Comparison of ENCODE assay signal across 8 mouse cellular contexts in genomic region chr8:85035165-85035727, GRCm38 (mm10). TPM values are rescaled to one million over a fixed set of nuclear protein-coding genes. Genes with fewer than 3 reads are reported as not detected.
DNase-seq lines count a peak whose midpoint lies in the region; ATAC-seq and TF ChIP-seq lines count a peak whose summit lies in the region.

No protein-coding gene starts in this region.

- H3K4me1 ChIP-seq in forebrain, embryonic 12.5 days, result peaks cover 37% of the 10 kb centered on the region
- peaks cover 15 to 18% of the 10 kb centered on the region in 2 experiments for H3K4me1 ChIP-seq in liver, embryonic 14.5 days (replicated peaks; ENCODE audit: control insufficient read depth in 2 of 2, insufficient read depth in 2 of 2, low read length in 1 of 2)

- no peak for TF ChIP-seq EP300 in liver, embryonic 14.5 days (IDR thresholded peaks at IDR 0.05; ENCODE audit: low read depth)

- peaks cover 54% of the 10 kb centered on the region for H3K79me3 ChIP-seq in C2C12 (ENCODE audit: low read depth)

- peak; percentile 49 for DNase-seq in embryo, embryonic 10 days (ENCODE audit: low spot score)
- no peak for DNase-seq in embryo, embryonic 11 days
- no peak for DNase-seq in liver, embryonic 14.5 days (ENCODE audit: low read depth in 3 of 3, low spot score in 3 of 3)
- no peak for DNase-seq in urinary bladder, postnatal 14 days (ENCODE audit: low spot score)
- DNase-seq in spleen, postnatal 10 days (ENCODE audit: low spot score in 2 of 2), result no peak
- DNase-seq in left cerebral cortex, adult 9 months (ENCODE audit: low spot score in 2 of 2), result no peak

- no peak for ATAC-seq in forebrain, embryonic 12.5 days (ENCODE audit: low FRiP score)
- no peak for ATAC-seq in liver, embryonic 14.5 days (ENCODE audit: insufficient read depth)

- no peaks in the 10 kb centered on the region for H3K27me3 ChIP-seq in C2C12 (ENCODE audit: control insufficient read depth, insufficient read depth, insufficient read length)
- no peaks in the 10 kb centered on the region for H3K27me3 ChIP-seq in forebrain, embryonic 12.5 days
- H3K27me3 ChIP-seq in liver, embryonic 14.5 days (ENCODE audit: control insufficient read depth, insufficient read depth, low read length), result no peaks in the 10 kb centered on the region

- 8% methylated on average over 12 of the region's 12 CpGs for WGBS in forebrain, embryonic 12.5 days
- WGBS in liver, embryonic 14.5 days (ENCODE audit: insufficient replicate concordance), result 2% methylated on average over 12 of the region's 12 CpGs

- H3K9ac ChIP-seq in forebrain, embryonic 12.5 days, result peak overlapping the region; percentile 72
- peak overlapping the region; percentile 75 for H3K9ac ChIP-seq in liver, embryonic 14.5 days (replicated peaks)

- TF ChIP-seq CTCF in C2C12 (IDR thresholded peaks at IDR 0.05; ENCODE audit: control insufficient read depth, insufficient read depth, insufficient read length), result no peak
- no peak for TF ChIP-seq CTCF in liver, embryonic 14.5 days (IDR thresholded peaks at IDR 0.05; ENCODE audit: low read depth)

- peak overlapping the region; percentile 83 for H3K4me2 ChIP-seq in forebrain, embryonic 12.5 days
- peak overlapping the region; percentile 98 for H3K4me2 ChIP-seq in liver, embryonic 14.5 days (ENCODE audit: low read depth)

- peaks cover 80% of the 10 kb centered on the region for H3K79me2 ChIP-seq in C2C12 (ENCODE audit: control insufficient read depth, insufficient read depth)

- H3K9me3 ChIP-seq in forebrain, embryonic 12.5 days, result no peaks in the 10 kb centered on the region
- H3K9me3 ChIP-seq in liver, embryonic 14.5 days (ENCODE audit: control insufficient read depth, low read length), result no peaks in the 10 kb centered on the region

- H3K36me3 ChIP-seq in C2C12 (ENCODE audit: control insufficient read depth, insufficient read depth), result peaks cover 44% of the 10 kb centered on the region
- H3K36me3 ChIP-seq in forebrain, embryonic 12.5 days (replicated peaks), result peaks cover 44% of the 10 kb centered on the region
- H3K36me3 ChIP-seq in liver, embryonic 14.5 days (replicated peaks; ENCODE audit: control insufficient read depth, insufficient read depth, low read depth), result peaks cover 32% of the 10 kb centered on the region

- no peak overlapping the region for H3K4me3 ChIP-seq in C2C12 (ENCODE audit: insufficient read depth, poor library complexity, severe bottlenecking)
- peak overlapping the region; percentile 83 for H3K4me3 ChIP-seq in forebrain, embryonic 12.5 days (replicated peaks)
- H3K4me3 ChIP-seq in liver, embryonic 14.5 days (ENCODE audit: insufficient read depth in 1 of 2, low read depth in 2 of 2, low read length in 2 of 2), result peak overlapping the region; percentile 79 to 91

- peak overlapping the region; percentile 39 for H3ac ChIP-seq in C2C12 (ENCODE audit: control insufficient read depth, insufficient read length, low read depth)

- H3K27ac ChIP-seq in forebrain, embryonic 12.5 days, result peak overlapping the region; percentile 84; the same call in 1 of the 2 replicates
- H3K27ac ChIP-seq in liver, embryonic 14.5 days, result peak overlapping the region; percentile 75

TF ChIP-seq in C2C12, 6 proteins besides CTCF, POLR2A, EP300 and RAD21:
- TF ChIP-seq USF1 (IDR thresholded peaks at IDR 0.05; ENCODE audit: low read depth) (no peak), MYOG (IDR thresholded peaks at IDR 0.05; ENCODE audit: control insufficient read depth, extremely low read depth, insufficient read length) (no peak), MAX (IDR thresholded peaks at IDR 0.05) (no peak), FOSL1 (IDR thresholded peaks at IDR 0.05; ENCODE audit: insufficient read depth, low read length, poor library complexity, severe bottlenecking) (no peak), MYOD1 (IDR thresholded peaks at IDR 0.05; ENCODE audit: control insufficient read depth, insufficient read length, low read depth) (no peak), CEBPB (IDR thresholded peaks at IDR 0.05; ENCODE audit: low read depth) (no peak)

RNA-seq across cellular contexts. Expression of gene Tnpo2, which starts 1.5 kb away (rescaled TPM):
- 52.0 TPM for polyA plus RNA-seq in C2C12 (2012; fragmentation: generic; extraction: Trizol)
- polyA plus RNA-seq in forebrain, embryonic 12.5 days (2016; fragmentation: Nextera tagmentation; extraction: Ambion mirVana), result 45.1 and 50.7 TPM in 2 replicates
- 24.8 and 25.2 TPM in 2 replicates for polyA plus RNA-seq in liver, embryonic 14.5 days (2012; rRNA removed)
- polyA plus RNA-seq in liver, embryonic 14.5 days (2014; fragmentation: Nextera tagmentation; extraction: Ambion mirVana), result 9.9 and 10.2 TPM in 2 replicates

RNA-seq across cellular contexts. Expression of gene Trir, which starts 8.6 kb away (rescaled TPM):
- polyA plus RNA-seq in C2C12 (2012; fragmentation: generic; extraction: Trizol), result 321 TPM
- polyA plus RNA-seq in forebrain, embryonic 12.5 days (2016; fragmentation: Nextera tagmentation; extraction: Ambion mirVana), result 156 and 175 TPM in 2 replicates
- polyA plus RNA-seq in liver, embryonic 14.5 days (2012; rRNA removed), result 74.0 and 100 TPM in 2 replicates
- 84.4 and 89.3 TPM in 2 replicates for polyA plus RNA-seq in liver, embryonic 14.5 days (2014; fragmentation: Nextera tagmentation; extraction: Ambion mirVana)

RNA-seq across cellular contexts. Expression of gene Asna1, which starts 10.2 kb away (rescaled TPM):
- polyA plus RNA-seq in C2C12 (2012; fragmentation: generic; extraction: Trizol), result 253 TPM
- 140 TPM in 2 replicates for polyA plus RNA-seq in forebrain, embryonic 12.5 days (2016; fragmentation: Nextera tagmentation; extraction: Ambion mirVana)
- polyA plus RNA-seq in liver, embryonic 14.5 days (2012; rRNA removed), result 83.4 and 85.3 TPM in 2 replicates
- polyA plus RNA-seq in liver, embryonic 14.5 days (2014; fragmentation: Nextera tagmentation; extraction: Ambion mirVana), result 56.9 and 58.8 TPM in 2 replicates

RNA-seq across cellular contexts. Expression of gene Best2, which starts 20.9 kb away (rescaled TPM):
- 0.04 TPM for polyA plus RNA-seq in C2C12 (2012; fragmentation: generic; extraction: Trizol)
- polyA plus RNA-seq in forebrain, embryonic 12.5 days (2016; fragmentation: Nextera tagmentation; extraction: Ambion mirVana), result not detected in 2 replicates
- 0.02 TPM in 1 of 2 replicates, not detected in the other for polyA plus RNA-seq in liver, embryonic 14.5 days (2012; rRNA removed)
- not detected in 2 replicates for polyA plus RNA-seq in liver, embryonic 14.5 days (2014; fragmentation: Nextera tagmentation; extraction: Ambion mirVana)

RNA-seq across cellular contexts. Expression of gene Fbxw9, which starts 24.6 kb away (rescaled TPM):
- 20.0 TPM for polyA plus RNA-seq in C2C12 (2012; fragmentation: generic; extraction: Trizol)
- polyA plus RNA-seq in forebrain, embryonic 12.5 days (2016; fragmentation: Nextera tagmentation; extraction: Ambion mirVana), result 32.1 and 33.7 TPM in 2 replicates
- polyA plus RNA-seq in liver, embryonic 14.5 days (2012; rRNA removed), result 8.9 and 13.5 TPM in 2 replicates
- 5.7 and 6.0 TPM in 2 replicates for polyA plus RNA-seq in liver, embryonic 14.5 days (2014; fragmentation: Nextera tagmentation; extraction: Ambion mirVana)
